Mouse (Mus musculus): ENCODE results near the gene Ccdc163.

- TF ChIP-seq CTCF (IDR thresholded peaks at IDR 0.05; ENCODE audit: extremely low read depth, insufficient read depth, insufficient read length, insufficient replicate concordance) = no peak
- no peak for TF ChIP-seq POLR2A (IDR thresholded peaks at IDR 0.05; ENCODE audit: low read depth, low read length)
Measured at GRCm38 (mm10) chr4:116708791-116709390, 582 bp downstream of the Ccdc163 start.

Data from spleen, adult 2 months (tissue).